Mouse (Mus musculus): Measurements from ENCODE around the gene Pak3.

DNA sequence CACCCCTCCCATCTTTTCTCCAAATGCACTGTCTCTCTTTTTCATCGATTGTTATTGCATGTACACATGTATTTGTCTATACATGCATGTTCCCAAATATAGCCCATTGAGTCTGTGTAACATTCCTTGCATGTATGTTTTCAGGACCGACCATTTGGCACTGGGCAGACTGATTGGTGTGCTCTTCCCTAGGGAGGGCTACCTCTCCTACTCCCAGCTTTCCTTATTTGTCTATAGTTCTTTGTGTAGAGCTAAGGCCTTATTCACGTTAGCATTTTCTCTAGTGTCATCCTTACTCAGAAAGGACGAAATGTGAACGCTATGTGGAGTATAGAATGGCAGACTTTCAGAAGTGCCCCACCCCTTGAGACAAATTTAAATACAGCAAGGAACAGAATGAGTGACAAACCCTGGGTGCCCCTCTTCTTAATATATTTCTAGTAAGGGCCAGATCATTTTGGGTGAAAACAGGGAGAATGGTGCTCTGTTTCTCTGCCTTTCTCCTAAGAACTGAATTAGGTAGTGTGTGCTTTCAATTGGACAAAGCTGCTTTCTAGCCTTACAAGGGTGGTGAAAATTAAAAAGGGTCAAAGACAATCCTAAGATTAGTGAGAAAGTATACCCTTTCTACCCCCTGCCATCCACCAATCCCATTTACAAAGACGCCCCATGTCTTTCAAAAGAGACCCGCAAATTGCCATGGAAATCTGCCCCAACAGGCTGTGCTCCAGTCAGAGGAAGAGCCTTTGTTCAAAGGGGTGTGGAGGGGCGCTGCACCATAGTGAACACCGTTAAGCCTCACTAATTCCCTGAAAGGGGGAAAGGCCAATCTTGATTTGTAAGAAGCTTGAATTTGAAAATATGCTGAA is 136.2 kb downstream of the Pak3 start:
- TF ChIP-seq GATA1 (IDR thresholded peaks at IDR 0.05; ENCODE audit: borderline replicate concordance, low read length) (no peak), FLI1 (IDR thresholded peaks at IDR 0.05; ENCODE audit: low read length) (no peak)
